Mouse (Mus musculus) limb, embryonic 15.5 days (tissue): ENCODE data around the gene Ccr5. TPM values are rescaled to one million over a fixed set of nuclear protein-coding genes. Genes with fewer than 3 reads are reported as not detected.

ENCODE experiments used
- ATAC-seq: fragments of 200-750 bp; cut with Nextera tagmentation; 2 replicates; pipeline ENCODE4 v1.8.0; 2017; ENCODE audit warnings: low read depth, moderate TSS enrichment; ENCODE audit not compliant: insufficient number of reproducible peaks, low FRiP score, low TSS enrichment
- H3K27ac ChIP-seq: fragments of 300-500 bp; sonication (generic); 2 replicates; pipeline ENCODE4 v1.5.1; 2015; ENCODE audit warnings: moderate library complexity, mild to moderate bottlenecking, inconsistent platforms
- H3K27me3 ChIP-seq: fragments of 300-500 bp; sonication (generic); 2 replicates; pipeline ENCODE4 v1.6.1; 2015; ENCODE audit warnings: inconsistent platforms
- H3K36me3 ChIP-seq: fragments of 300-500 bp; sonication (generic); 2 replicates; pipeline ENCODE4 v1.6.1; 2015; ENCODE audit warnings: inconsistent platforms
- H3K4me1 ChIP-seq: fragments of 300-500 bp; sonication (generic); 2 replicates; pipeline ENCODE4 v1.6.1; 2015; ENCODE audit warnings: inconsistent platforms
- H3K4me2 ChIP-seq: fragments of 300-500 bp; sonication (generic); 2 replicates; pipeline ENCODE4 v1.6.1; 2015; ENCODE audit warnings: mild to moderate bottlenecking, inconsistent platforms
- H3K4me3 ChIP-seq: fragments of 300-500 bp; sonication (generic); 2 replicates; pipeline ENCODE4 v1.5.1; 2015; ENCODE audit warnings: mild to moderate bottlenecking, inconsistent platforms
- H3K9ac ChIP-seq: fragments of 300-500 bp; sonication (generic); 2 replicates; pipeline ENCODE4 v1.6.1; 2015; ENCODE audit warnings: inconsistent platforms
- H3K9me3 ChIP-seq: fragments of 300-500 bp; sonication (generic); 2 replicates; pipeline ENCODE4 v1.6.1; 2016; ENCODE audit warnings: inconsistent platforms
- polyA plus RNA-seq: library from polyadenylated mRNA; unstranded; fragments of >200 nt; fragmentation: Nextera tagmentation; extraction: Ambion mirVana; gene quantifications from 2 replicates; pipeline ENCODE4 v1.2.1, GENCODE M21; 2015

Gene Ccr5
- polyA plus RNA-seq, 1 experiment from 2014 or later: 1.2 TPM

DNA sequence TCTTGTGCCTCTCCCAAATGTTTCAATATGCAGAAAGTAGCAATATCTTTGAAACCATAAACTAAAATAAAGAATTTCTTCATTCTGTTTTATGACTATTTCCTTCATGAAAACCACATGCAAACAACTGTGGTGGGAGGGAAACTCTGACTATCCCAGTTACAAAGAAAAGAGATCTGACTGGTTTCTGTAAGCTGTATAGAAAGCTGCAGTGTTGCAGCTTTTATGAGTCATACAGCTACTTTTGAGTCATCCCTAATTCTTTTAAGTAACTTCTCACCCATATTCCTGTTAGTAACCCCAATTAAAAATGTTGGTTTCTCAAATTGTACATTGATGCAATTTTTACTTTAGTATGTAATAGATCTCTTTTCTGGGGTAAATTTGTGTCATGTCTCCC, 25.0 kb downstream of the Ccr5 start:
- H3K4me3 ChIP-seq: no peak overlapping the region
- H3K27me3 ChIP-seq: no peaks in the 10 kb centered on the region
- no peak overlapping the region for H3K9ac ChIP-seq
- H3K4me1 ChIP-seq: no peaks in the 10 kb centered on the region
- no peaks in the 10 kb centered on the region for H3K36me3 ChIP-seq
- no peaks in the 10 kb centered on the region for H3K9me3 ChIP-seq
- H3K4me2 ChIP-seq: no peak overlapping the region
- no peak for ATAC-seq
- no peak overlapping the region for H3K27ac ChIP-seq

Other genes starting within 250 kb of the Ccr5 start
- gene Ccr1, start 152.9 kb upstream of the Ccr5 start, polyA plus RNA-seq: 4.2 and 5.8 TPM in 2 replicates
- not detected in 2 replicates for gene Ccr1l1, start 143.1 kb upstream of the Ccr5 start, polyA plus RNA-seq
- 0.20 TPM in 1 of 2 replicates, not detected in the other for gene Ccr3, start 99.6 kb upstream of the Ccr5 start, polyA plus RNA-seq
- gene Ccr2, start 19.6 kb upstream of the Ccr5 start, polyA plus RNA-seq: 4.2 and 4.7 TPM in 2 replicates
- gene 2010315B03Rik, start 191.2 kb downstream of the Ccr5 start, polyA plus RNA-seq: 7.9 and 10.1 TPM in 2 replicates